Mouse (Mus musculus): ENCODE results near the gene 2610318N02Rik. TPM values are rescaled to one million over a fixed set of nuclear protein-coding genes. Genes with fewer than 3 reads are reported as not detected.

The 2610318N02Rik gene
- polyA plus RNA-seq, 2 experiments: 15.2 to 21.5 TPM

DNA sequence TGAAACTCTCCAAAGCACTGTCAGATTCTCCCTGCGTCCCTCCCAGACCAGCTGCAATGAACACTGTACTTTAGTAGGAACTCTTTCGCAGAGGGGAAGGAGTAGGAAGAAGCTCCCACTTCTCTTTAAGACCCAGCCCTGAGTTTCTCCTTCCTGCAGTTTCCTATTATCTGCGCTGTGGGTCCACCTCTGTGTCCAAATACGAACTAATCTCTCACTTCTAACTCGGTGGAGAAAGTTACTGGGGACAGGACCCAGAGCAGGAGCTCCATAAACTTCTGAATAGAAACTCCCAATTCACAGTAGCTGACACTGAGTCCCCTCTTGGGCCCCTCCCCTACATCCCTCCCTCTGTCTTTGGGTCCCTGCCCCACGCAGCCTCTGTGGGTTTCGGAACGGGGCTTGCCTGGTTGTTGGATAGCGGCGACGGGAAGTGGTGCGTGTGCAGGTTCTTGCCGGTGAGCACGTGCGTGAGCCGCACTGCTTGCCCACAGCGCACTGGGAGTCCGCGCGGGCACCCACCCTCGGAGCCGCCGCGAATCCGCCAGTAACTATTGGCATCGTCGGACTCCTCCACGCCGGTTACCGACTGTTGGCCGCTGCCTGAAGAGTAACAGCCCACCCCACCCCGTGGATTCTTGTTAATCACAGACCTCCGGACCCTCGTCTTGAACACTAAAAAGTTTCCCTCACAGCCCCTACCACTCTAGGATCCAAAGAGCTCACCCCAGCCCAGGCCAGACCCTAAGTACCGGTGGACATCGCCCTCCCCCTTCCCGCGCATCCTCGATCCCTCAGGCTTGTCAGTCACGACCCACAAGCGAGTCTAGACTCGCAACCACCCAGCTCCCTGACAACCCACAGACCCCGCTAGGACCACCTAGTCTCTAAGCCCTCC is 6.5 kb upstream of the 2610318N02Rik start:
- TF ChIP-seq EP300 (IDR thresholded peaks at IDR 0.05; ENCODE audit: low read depth): no peak
- no peak for TF ChIP-seq CTCF (IDR thresholded peaks at IDR 0.05; ENCODE audit: low read depth)
- DNase-seq (ENCODE audit: low read depth in 3 of 3, low spot score in 3 of 3): no peak
- WGBS (ENCODE audit: insufficient replicate concordance): 3% methylated on average over 43 of the region's 43 CpGs
- Histone ChIP-seq H3K4me2 (ENCODE audit: low read depth) (peak overlapping the region; percentile 100), H3K4me1 (replicated peaks; ENCODE audit: control insufficient read depth in 2 of 2, insufficient read depth in 2 of 2, low read length in 1 of 2) (peaks cover 9 to 11% of the 10 kb centered on the region in 2 experiments), H3K9ac (replicated peaks) (peak overlapping the region; percentile 88), H3K27me3 (ENCODE audit: control insufficient read depth, insufficient read depth, low read length) (no peaks in the 10 kb centered on the region), H3K36me3 (replicated peaks; ENCODE audit: control insufficient read depth, insufficient read depth, low read depth) (no peaks in the 10 kb centered on the region), H3K27ac (peak overlapping the region; percentile 48), H3K4me3 (ENCODE audit: insufficient read depth in 1 of 2, low read depth in 2 of 2, low read length in 2 of 2) (peak overlapping the region; percentile 76 to 83), H3K9me3 (ENCODE audit: control insufficient read depth, low read length) (no peaks in the 10 kb centered on the region)
- no peak for ATAC-seq (ENCODE audit: insufficient read depth)

DNA sequence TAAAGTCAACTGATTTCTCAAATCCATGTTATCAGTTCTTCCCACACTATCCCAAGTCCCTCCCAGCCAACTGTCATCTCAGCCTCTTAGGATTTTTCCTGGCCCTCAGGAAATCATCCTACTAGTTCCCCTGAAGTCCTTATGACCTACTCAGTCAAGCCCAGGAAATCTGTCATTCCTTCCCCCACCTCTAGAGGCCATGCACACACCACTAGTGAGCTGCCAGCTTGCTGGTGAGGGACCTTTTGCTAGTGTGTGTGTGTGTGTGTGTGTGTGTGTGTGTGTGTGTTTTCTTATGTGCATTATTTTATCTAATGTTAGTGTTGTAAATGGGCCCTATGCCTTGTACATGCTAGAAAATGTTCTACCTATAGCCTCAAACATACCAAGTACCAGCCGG is 2.3 kb upstream of the 2610318N02Rik start:
- H3K9ac ChIP-seq (replicated peaks): no peak overlapping the region
- ATAC-seq (ENCODE audit: insufficient read depth) (no peak), DNase-seq (ENCODE audit: low read depth in 3 of 3, low spot score in 3 of 3) (peak in 1 of 3 experiments; percentile 55)
- no peak overlapping the region for H3K4me3 ChIP-seq (ENCODE audit: insufficient read depth in 1 of 2, low read depth in 2 of 2, low read length in 2 of 2)
- no peaks in the 10 kb centered on the region; the same call in 1 of the 2 replicates for H3K36me3 ChIP-seq (replicated peaks; ENCODE audit: control insufficient read depth, insufficient read depth, low read depth)
- H3K27me3 ChIP-seq (ENCODE audit: control insufficient read depth, insufficient read depth, low read length): no peaks in the 10 kb centered on the region
- peaks cover 6 to 15% of the 10 kb centered on the region in 2 experiments for H3K4me1 ChIP-seq (replicated peaks; ENCODE audit: control insufficient read depth in 2 of 2, insufficient read depth in 2 of 2, low read length in 1 of 2)
- H3K27ac ChIP-seq: no peak overlapping the region
- WGBS (ENCODE audit: insufficient replicate concordance): 90% methylated on average over 1 of the region's 1 CpGs
- no peaks in the 10 kb centered on the region for H3K9me3 ChIP-seq (ENCODE audit: control insufficient read depth, low read length)
- TF ChIP-seq EP300 (IDR thresholded peaks at IDR 0.05; ENCODE audit: low read depth) (no peak), CTCF (IDR thresholded peaks at IDR 0.05; ENCODE audit: low read depth) (peak; percentile 89)
- no peak overlapping the region for H3K4me2 ChIP-seq (ENCODE audit: low read depth)

DNA sequence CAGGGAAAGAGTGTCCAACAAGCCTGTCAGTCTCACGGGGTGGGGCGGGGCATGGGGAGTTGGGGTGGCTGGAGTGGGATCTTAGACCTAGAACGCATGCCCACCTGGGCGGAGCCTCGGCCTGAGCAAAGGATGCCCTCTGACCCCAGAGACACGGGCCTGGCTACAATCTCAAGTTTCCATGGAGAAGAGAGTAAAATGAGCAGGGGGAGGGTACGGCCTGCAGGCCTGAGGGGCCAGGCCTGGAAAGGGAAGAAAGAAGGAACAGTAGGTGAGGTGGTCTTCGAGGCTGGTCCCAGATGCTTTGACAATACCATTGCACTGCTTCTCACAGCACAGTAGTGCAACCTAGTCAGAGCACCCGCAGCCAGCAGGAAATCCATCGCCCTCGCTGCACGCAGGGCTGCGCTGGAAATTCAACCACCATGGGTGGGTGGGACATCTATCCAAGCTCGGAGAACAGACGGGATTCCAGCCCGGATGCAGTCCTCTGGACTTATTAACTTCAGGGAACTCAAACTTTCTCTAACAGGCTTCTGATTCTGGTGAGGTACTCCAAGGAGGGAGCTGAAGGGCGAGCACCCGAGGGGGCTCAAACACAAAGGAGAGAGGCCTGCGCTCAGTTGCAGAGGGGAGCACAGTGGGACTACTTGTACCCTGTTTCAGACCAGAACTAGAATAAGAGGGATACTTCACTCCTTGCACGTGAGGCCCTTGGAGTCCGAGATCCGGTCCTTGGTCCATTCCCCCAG is 672 bp downstream of the 2610318N02Rik start:
- TF ChIP-seq EP300 (IDR thresholded peaks at IDR 0.05; ENCODE audit: low read depth) (no peak), CTCF (IDR thresholded peaks at IDR 0.05; ENCODE audit: low read depth) (no peak)
- Histone ChIP-seq H3K27ac (no peak overlapping the region), H3K9me3 (ENCODE audit: control insufficient read depth, low read length) (no peaks in the 10 kb centered on the region), H3K4me2 (ENCODE audit: low read depth) (peak overlapping the region; percentile 85), H3K4me1 (replicated peaks; ENCODE audit: control insufficient read depth in 2 of 2, insufficient read depth in 2 of 2, low read length in 1 of 2) (peaks cover 0 to 11% of the 10 kb centered on the region in 2 experiments), H3K36me3 (replicated peaks; ENCODE audit: control insufficient read depth, insufficient read depth, low read depth) (no peaks in the 10 kb centered on the region; the same call in 1 of the 2 replicates), H3K9ac (replicated peaks) (peak overlapping the region; percentile 71), H3K4me3 (ENCODE audit: insufficient read depth in 1 of 2, low read depth in 2 of 2, low read length in 2 of 2) (peak overlapping the region; percentile 64 to 74), H3K27me3 (ENCODE audit: control insufficient read depth, insufficient read depth, low read length) (no peaks in the 10 kb centered on the region)
- DNase-seq (ENCODE audit: low read depth in 3 of 3, low spot score in 3 of 3): no peak
- 9% methylated on average over 22 of the region's 22 CpGs for WGBS (ENCODE audit: insufficient replicate concordance)
- peak; percentile 37 for ATAC-seq (ENCODE audit: insufficient read depth)

DNA sequence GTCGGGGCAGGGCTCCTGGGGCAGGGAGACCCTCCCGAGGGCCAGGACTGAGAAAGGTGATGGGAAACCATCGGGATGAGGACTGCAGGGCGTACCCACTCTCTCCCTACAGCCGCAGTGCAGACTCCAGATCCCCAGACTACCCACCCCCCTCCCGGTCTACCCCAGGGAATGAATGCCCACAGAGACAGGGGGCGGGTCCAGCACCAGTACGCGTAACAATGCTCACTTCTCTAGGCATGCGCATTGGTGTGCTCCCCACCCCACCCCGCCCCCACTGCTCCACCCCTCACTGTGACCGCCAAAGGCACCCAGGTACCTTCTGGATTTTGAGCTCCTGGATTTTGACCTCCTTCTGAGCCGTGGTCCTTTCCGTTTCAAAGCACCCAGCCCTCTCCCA is 3.4 kb downstream of the 2610318N02Rik start:
- no peaks in the 10 kb centered on the region for H3K27me3 ChIP-seq (ENCODE audit: control insufficient read depth, insufficient read depth, low read length)
- WGBS (ENCODE audit: insufficient replicate concordance): 82% methylated on average over 14 of the region's 14 CpGs
- H3K36me3 ChIP-seq (replicated peaks; ENCODE audit: control insufficient read depth, insufficient read depth, low read depth): no peaks in the 10 kb centered on the region; the same call in 1 of the 2 replicates
- ATAC-seq (ENCODE audit: insufficient read depth) (no peak), DNase-seq (ENCODE audit: low read depth in 3 of 3, low spot score in 3 of 3) (no peak)
- H3K4me1 ChIP-seq (replicated peaks; ENCODE audit: control insufficient read depth in 2 of 2, insufficient read depth in 2 of 2, low read length in 1 of 2): peaks cover 0 to 11% of the 10 kb centered on the region in 2 experiments
- H3K4me2 ChIP-seq (ENCODE audit: low read depth): no peak overlapping the region
- no peak overlapping the region for H3K27ac ChIP-seq
- TF ChIP-seq EP300 (IDR thresholded peaks at IDR 0.05; ENCODE audit: low read depth) (no peak), CTCF (IDR thresholded peaks at IDR 0.05; ENCODE audit: low read depth) (no peak)
- no peak overlapping the region for H3K9ac ChIP-seq (replicated peaks)
- no peaks in the 10 kb centered on the region for H3K9me3 ChIP-seq (ENCODE audit: control insufficient read depth, low read length)
- H3K4me3 ChIP-seq (ENCODE audit: insufficient read depth in 1 of 2, low read depth in 2 of 2, low read length in 2 of 2): no peak overlapping the region

Data from liver, embryonic 14.5 days (tissue).